Mouse (Mus musculus) neural tube, embryonic 14.5 days (tissue): ENCODE measurements around the gene Eif4ebp2. TPM values are rescaled to one million over a fixed set of nuclear protein-coding genes. Genes with fewer than 3 reads are reported as not detected.

Source experiments
- ATAC-seq: fragments of 200-750 bp; cut with Nextera tagmentation; 2 replicates; pipeline ENCODE4 v1.8.0; 2017; ENCODE audit warnings: low read depth, mild to moderate bottlenecking, moderate TSS enrichment, moderate library complexity
- H3K27ac ChIP-seq: fragments of 300-500 bp; sonication (generic); 2 replicates; pipeline ENCODE4 v1.5.1; 2014; ENCODE audit warnings: low read depth, mild to moderate bottlenecking, control low read depth, low read length, moderate library complexity, mixed read lengths
- H3K27me3 ChIP-seq: fragments of 300-500 bp; sonication (generic); 2 replicates; pipeline ENCODE4 v1.6.1; 2014; ENCODE audit warnings: low read length; ENCODE audit not compliant: control insufficient read depth, insufficient read depth
- H3K36me3 ChIP-seq: fragments of 300-500 bp; sonication (generic); 2 replicates; pipeline ENCODE4 v1.6.1; 2014; ENCODE audit warnings: low read length, mixed read lengths; ENCODE audit not compliant: control insufficient read depth, insufficient read depth
- H3K4me1 ChIP-seq: fragments of 300-500 bp; sonication (generic); 2 replicates; pipeline ENCODE4 v1.6.1; 2014; ENCODE audit warnings: low read length; ENCODE audit not compliant: control insufficient read depth, insufficient read depth
- H3K4me2 ChIP-seq: fragments of 300-500 bp; sonication (generic); 2 replicates; pipeline ENCODE4 v1.6.1; 2014; ENCODE audit warnings: mild to moderate bottlenecking, low read depth, low read length, control low read depth
- H3K4me3 ChIP-seq: fragments of 300-500 bp; sonication (generic); 2 replicates; pipeline ENCODE4 v1.5.1; 2014; ENCODE audit warnings: low read depth, low read length, control low read depth, mixed read lengths
- H3K9ac ChIP-seq: fragments of 300-500 bp; sonication (generic); replicated peaks from 2 replicates; pipeline ENCODE4 v1.6.1; 2014; ENCODE audit warnings: low read depth, mild to moderate bottlenecking, control low read depth, low read length, mixed read lengths
- H3K9me3 ChIP-seq: fragments of 300-500 bp; sonication (generic); 2 replicates; pipeline ENCODE4 v1.6.1; 2016; ENCODE audit warnings: low read length; ENCODE audit not compliant: control insufficient read depth
- WGBS: fragments of 180-500 bp; shearing (Covaris S2); extraction: QIAGEN DNeasy Blood & Tissue Kit; methylation state at CpG from one replicate; pipeline ENCODE4 v1.1.7; 2014; 5-methylcytosine and 5-hydroxymethylcytosine counted together
- polyA plus RNA-seq: library from polyadenylated mRNA; unstranded; fragments of >200 nt; fragmentation: Nextera tagmentation; extraction: Ambion mirVana; gene quantifications from 2 replicates; pipeline ENCODE4 v1.2.1, GENCODE M21; 2014

Gene Eif4ebp2
- polyA plus RNA-seq, 1 experiment from 2014 or later, result 40.0 TPM

DNA sequence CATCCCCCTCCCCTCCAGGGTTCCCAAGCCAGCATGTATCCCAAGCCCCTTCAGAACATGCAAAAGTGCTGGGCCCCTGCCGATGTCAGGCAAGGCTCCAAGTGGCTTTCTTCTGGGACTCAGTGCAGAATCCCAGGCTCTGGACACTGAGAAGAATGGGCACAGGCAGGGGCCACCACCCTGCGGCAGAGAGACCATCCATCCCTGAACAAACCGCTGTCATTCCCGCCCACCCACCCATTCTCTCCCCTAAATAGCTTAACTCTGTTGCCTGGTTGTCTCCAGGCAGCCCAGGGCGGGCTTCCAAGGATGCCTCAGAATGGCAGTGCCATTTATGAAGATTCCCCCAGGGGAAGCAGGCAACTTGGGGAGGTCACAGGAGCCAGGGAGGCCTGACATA, 63.4 kb downstream of the Eif4ebp2 start:
- H3K4me2 ChIP-seq, result no peak overlapping the region
- H3K36me3 ChIP-seq, result no peaks in the 10 kb centered on the region
- no peaks in the 10 kb centered on the region for H3K27me3 ChIP-seq
- no peak overlapping the region for H3K27ac ChIP-seq
- WGBS, result 17% methylated on average over 5 of the region's 5 CpGs
- no peak overlapping the region for H3K4me3 ChIP-seq
- no peaks in the 10 kb centered on the region for H3K9me3 ChIP-seq
- peaks cover 5% of the 10 kb centered on the region for H3K4me1 ChIP-seq
- peak; percentile 85; the same call in 1 of the 2 replicates for ATAC-seq
- H3K9ac ChIP-seq, result no peak overlapping the region

DNA sequence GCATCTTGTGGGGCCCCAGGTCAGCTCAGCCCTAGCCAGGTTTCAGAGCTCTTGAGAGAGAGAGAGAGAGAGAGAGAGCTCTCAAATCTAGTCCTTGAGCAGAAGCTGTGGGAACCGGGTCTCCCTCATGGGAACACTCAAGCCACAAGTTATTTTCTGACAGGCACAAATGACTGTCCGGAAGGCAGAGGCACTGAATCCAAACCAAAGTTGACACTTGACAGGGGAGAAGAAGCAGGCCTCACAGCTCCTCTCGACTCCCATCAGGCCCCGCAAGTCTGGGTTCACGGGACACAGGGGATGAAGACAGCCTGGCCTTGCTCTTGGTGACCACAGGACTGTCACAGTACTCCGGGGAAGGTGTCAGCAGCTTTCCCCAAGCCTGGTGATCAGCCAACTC, 66.2 kb downstream of the Eif4ebp2 start:
- Histone ChIP-seq H3K4me2 (no peak overlapping the region), H3K9me3 (no peaks in the 10 kb centered on the region), H3K9ac (no peak overlapping the region), H3K4me1 (peaks cover 14% of the 10 kb centered on the region), H3K27ac (no peak overlapping the region), H3K27me3 (no peaks in the 10 kb centered on the region), H3K36me3 (no peaks in the 10 kb centered on the region), H3K4me3 (no peak overlapping the region)
- no peak for ATAC-seq
- WGBS, result 77% methylated on average over 6 of the region's 6 CpGs

DNA sequence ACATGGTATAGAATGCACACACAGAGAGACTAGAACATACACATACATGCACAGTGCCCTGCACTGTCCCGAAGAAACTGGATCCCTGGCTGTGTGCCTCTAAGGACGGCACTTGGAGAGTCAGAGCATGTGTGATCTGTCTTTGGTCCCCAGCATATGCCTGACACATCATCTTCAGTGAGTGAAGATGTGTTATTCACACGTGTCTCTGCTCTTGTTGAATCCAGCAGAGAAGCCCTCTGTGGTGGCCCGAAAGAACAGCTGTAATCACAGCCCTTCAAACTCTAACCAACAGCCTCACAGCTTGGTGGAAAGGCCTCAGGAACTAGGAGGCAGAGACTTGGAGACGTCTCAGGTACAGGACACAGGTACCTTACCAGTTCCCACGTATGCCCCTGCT, 67.3 kb downstream of the Eif4ebp2 start:
- Histone ChIP-seq H3K36me3 (no peaks in the 10 kb centered on the region), H3K27ac (no peak overlapping the region), H3K4me1 (peaks cover 14% of the 10 kb centered on the region), H3K4me3 (no peak overlapping the region), H3K9ac (no peak overlapping the region), H3K4me2 (no peak overlapping the region), H3K9me3 (no peaks in the 10 kb centered on the region), H3K27me3 (no peaks in the 10 kb centered on the region)
- ATAC-seq, result no peak
- WGBS, result 79% methylated on average over 6 of the region's 6 CpGs

DNA sequence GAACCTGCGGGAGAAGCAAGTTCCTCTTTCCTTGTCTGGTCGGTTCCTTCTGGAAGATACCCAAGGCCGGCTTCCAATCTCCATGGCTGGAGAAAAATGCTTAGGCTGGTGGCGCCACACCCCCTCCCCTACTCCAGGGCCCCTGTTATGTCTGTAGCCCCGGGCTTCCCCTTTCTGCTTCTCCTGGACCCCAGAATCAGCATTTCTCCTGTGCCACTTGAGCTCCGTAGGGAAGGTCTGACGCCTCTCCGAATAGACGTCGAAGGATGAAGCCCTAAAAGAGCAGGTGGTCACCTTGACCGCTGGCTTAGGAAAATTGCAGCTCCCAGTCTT, 68.8 kb downstream of the Eif4ebp2 start:
- H3K27me3 ChIP-seq, result no peaks in the 10 kb centered on the region
- peak overlapping the region; percentile 53 for H3K9ac ChIP-seq
- H3K9me3 ChIP-seq, result no peaks in the 10 kb centered on the region
- H3K4me2 ChIP-seq, result peak overlapping the region; percentile 69
- no peaks in the 10 kb centered on the region for H3K36me3 ChIP-seq
- peak overlapping the region; percentile 22; the same call in 1 of the 2 replicates for H3K27ac ChIP-seq
- peaks cover 14% of the 10 kb centered on the region for H3K4me1 ChIP-seq
- WGBS, result 2% methylated on average over 11 of the region's 11 CpGs
- peak overlapping the region; percentile 53 for H3K4me3 ChIP-seq
- ATAC-seq, result peak; percentile 12; the same call in 1 of the 2 replicates

DNA sequence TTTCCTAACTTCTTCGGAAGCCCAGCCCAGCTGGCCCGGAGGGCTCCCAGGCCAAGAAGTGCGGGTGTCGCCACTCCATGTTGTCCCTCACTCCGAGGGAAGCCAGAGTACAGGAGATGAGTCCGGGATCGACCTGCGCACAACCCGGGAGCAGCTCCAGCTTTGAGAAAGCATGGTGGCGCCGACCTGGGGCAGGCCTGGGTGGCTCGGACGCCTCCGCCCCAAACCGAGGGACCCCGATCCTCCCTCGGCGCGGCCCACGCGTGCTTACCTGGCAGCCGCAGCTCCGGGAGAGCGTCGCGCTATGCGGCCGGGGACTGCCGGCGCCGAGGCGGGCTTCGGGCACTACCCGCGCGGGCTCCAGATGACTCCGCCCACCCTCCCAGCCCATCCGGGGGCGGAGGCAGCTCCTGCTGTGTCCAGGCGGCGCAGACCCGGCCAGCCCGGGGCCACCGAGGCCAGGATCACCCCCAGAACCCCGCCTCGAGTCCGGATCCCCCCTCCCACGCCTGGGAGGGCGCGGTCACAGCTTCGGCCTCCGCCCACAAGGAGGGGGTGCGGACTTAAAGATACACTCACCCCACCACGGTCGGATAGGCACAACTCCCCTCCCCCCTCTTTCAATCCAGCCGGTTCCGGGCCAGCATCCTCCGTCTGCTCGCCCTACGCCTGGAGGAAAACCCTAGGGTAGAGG, 69.3 kb downstream of the Eif4ebp2 start, which contains the start of gene Pald1:
Pald1 (minus strand) TSS at position 510 of the 694 bp plus-strand sequence.
- ATAC-seq, result peak; percentile 83
- WGBS, result under 1% methylated on average over 50 of the region's 60 CpGs
- Histone ChIP-seq H3K9ac (peak within 1 kb of the TSS; percentile 53), H3K4me3 (peak within 1 kb of the TSS; percentile 53), H3K27me3 (no peaks in the 10 kb centered on the region), H3K27ac (peak within 1 kb of the TSS; percentile 48; the same call in 1 of the 2 replicates), H3K9me3 (no peaks in the 10 kb centered on the region), H3K36me3 (no peaks in the 10 kb centered on the region), H3K4me2 (peak within 1 kb of the TSS; percentile 69), H3K4me1 (peaks cover 14% of the 10 kb centered on the region)

DNA sequence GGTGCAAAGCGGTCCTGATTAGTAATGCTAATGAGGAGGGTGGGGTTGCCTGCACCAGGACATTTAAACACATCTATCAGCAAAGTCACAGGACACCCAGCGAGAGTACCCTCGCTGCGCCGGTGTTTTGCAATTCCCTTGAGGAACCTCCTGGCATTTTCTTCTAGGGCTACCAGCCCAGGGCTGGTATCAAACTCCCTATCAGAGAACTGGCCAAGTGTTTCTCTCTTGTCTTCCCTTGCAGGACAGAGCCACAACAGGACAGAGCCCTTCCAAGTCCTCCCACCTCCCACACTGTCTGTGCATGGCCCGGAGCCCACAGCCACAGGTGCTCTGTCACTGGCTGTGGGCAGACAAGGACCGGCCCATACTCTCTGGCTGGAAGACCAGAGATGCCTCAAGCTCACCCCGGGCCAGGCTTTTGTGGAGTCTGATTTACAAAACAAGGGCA, 70.2 kb downstream of the Eif4ebp2 start:
- Histone ChIP-seq H3K4me1 (peaks cover 14% of the 10 kb centered on the region), H3K27me3 (no peaks in the 10 kb centered on the region), H3K27ac (peak overlapping the region; percentile 48; the same call in 1 of the 2 replicates), H3K9me3 (no peaks in the 10 kb centered on the region), H3K4me2 (peak overlapping the region; percentile 69), H3K9ac (peak overlapping the region; percentile 53), H3K36me3 (no peaks in the 10 kb centered on the region), H3K4me3 (peak overlapping the region; percentile 53)
- peak; percentile 29; the same call in 1 of the 2 replicates for ATAC-seq
- WGBS, result under 1% methylated on average over 8 of the region's 8 CpGs

DNA sequence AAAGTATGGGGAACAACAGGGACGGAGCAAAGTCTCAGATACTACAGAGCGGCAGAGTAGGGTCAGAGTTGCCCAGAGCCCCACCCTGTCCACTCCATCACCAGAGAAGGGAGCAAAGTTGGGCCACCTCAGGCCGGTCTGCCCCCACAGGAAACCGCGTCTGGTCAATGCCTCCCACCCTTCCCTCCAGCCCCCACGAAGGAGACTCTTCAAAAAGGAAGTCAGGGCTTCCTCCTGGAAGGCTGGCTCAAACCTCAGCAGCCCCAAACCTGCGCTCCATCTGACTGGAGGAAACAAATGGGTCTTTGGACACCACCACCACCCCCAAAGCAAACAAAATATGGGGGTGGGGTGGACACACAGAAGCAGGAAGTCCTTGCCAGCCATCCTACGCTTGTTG, 70.6 kb downstream of the Eif4ebp2 start:
- H3K4me2 ChIP-seq, result peak overlapping the region; percentile 69
- WGBS, result 14% methylated on average over 8 of the region's 8 CpGs
- ATAC-seq, result no peak
- H3K4me3 ChIP-seq, result peak overlapping the region; percentile 53
- peaks cover 14% of the 10 kb centered on the region for H3K4me1 ChIP-seq
- H3K9ac ChIP-seq, result 0 out of 2 replicates have a peak overlapping the region, but pooled peaks have one; percentile 53
- no peaks in the 10 kb centered on the region for H3K27me3 ChIP-seq
- H3K27ac ChIP-seq, result no peak overlapping the region
- no peaks in the 10 kb centered on the region for H3K9me3 ChIP-seq
- no peaks in the 10 kb centered on the region for H3K36me3 ChIP-seq

DNA sequence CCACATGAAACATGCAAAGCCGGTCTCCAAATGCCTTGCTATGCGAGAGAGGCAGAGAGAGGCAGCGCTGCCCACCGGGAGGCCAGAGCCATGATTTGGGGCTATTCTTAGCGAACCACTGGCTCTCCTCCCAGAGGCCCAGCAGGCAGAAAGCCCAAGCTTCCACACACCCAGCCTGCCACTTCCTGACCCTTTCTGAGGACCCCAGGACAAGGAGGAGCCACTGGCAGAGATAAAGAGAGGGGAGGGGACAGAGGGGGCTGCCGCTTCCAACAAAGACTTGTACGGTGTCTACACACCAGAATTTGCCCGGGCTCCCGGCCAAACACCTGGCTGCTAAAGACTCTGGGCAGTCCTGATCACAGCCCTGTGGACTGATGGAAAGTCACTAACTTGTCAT, 72.3 kb downstream of the Eif4ebp2 start:
- no peaks in the 10 kb centered on the region for H3K27me3 ChIP-seq
- WGBS, result 10% methylated on average over 9 of the region's 9 CpGs
- no peak for ATAC-seq
- H3K9ac ChIP-seq, result no peak overlapping the region
- no peaks in the 10 kb centered on the region for H3K9me3 ChIP-seq
- H3K4me1 ChIP-seq, result peaks cover 14% of the 10 kb centered on the region
- peak overlapping the region; percentile 11 for H3K4me3 ChIP-seq
- peak overlapping the region; percentile 69 for H3K4me2 ChIP-seq
- H3K27ac ChIP-seq, result 0 out of 2 replicates have a peak overlapping the region, but pooled peaks have one; percentile 28
- no peaks in the 10 kb centered on the region for H3K36me3 ChIP-seq

DNA sequence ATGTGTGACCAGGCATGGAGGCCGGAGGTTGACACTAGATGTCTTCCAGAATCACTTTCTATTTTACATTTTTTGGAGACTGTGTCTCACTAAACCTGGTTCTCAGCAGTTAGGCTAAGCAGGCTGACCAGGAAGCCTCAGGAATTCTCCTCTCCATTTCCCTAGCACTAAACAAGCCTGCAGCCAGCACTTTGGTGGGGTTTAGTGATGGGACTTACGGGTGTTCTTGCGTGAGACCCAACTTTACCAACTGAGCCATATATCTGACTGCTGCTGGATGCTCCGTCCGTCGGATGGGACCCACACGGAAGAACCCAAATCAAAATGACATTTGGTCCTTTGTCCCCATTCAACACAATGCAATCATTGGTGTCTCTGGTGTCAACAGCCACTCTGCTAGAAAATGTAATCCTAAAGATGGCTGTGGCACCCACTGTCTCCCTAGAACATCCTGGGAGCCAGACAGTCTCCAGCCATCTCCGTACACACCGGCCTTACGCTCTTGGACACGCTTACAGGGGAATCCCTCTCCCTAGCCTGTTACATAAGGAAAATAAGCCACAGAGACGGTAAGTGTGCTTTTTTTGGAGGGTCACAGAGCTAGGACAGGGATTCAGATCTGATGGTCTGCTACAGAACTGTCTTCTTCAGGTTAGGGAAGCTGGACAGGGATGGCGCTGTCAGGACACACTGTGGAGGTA, 73.0 kb downstream of the Eif4ebp2 start:
- ATAC-seq, result no peak
- 82% methylated on average over 13 of the region's 13 CpGs for WGBS
- H3K27ac ChIP-seq, result no peak overlapping the region; the same call in 1 of the 2 replicates
- peaks cover 14% of the 10 kb centered on the region for H3K4me1 ChIP-seq
- H3K4me2 ChIP-seq, result peak overlapping the region; percentile 69; the same call in 1 of the 2 replicates
- H3K9me3 ChIP-seq, result no peaks in the 10 kb centered on the region
- H3K4me3 ChIP-seq, result no peak overlapping the region
- H3K36me3 ChIP-seq, result no peaks in the 10 kb centered on the region
- H3K27me3 ChIP-seq, result no peaks in the 10 kb centered on the region
- H3K9ac ChIP-seq, result no peak overlapping the region
